Mouse (Mus musculus) urinary bladder, adult 18-20 months (tissue): Measurements from ENCODE around the gene Plcl2.
"Not testable (repeated sequence)": the region's sequence is repeated elsewhere in the genome, so short reads cannot be mapped to it uniquely, and the experiment has no call there.

Experiments
- DNase-seq, 2 experiments: peaks; one replicate each; pipeline ENCODE4 v3.0.0; 2022; ENCODE audit warnings: low spot score in 2 of 2, mixed read lengths in 2 of 2

The Plcl2 gene

GRCm38 (mm10) chr17:50671416-50671815 is 162.2 kb downstream of the Plcl2 start:
- no peak for DNase-seq

GRCm38 (mm10) chr17:50674580-50674979 is 165.4 kb downstream of the Plcl2 start:
- DNase-seq: no peak

GRCm38 (mm10) chr17:50675231-50675630 is 166.0 kb downstream of the Plcl2 start:
- DNase-seq: no peak

GRCm38 (mm10) chr17:50677334-50677733 is 168.1 kb downstream of the Plcl2 start:
- no peak for DNase-seq

- peak; percentile 2 to 8 for DNase-seq
These were observed 168.9 kb downstream of the Plcl2 start for GRCm38 (mm10) chr17:50677978-50678712.

- DNase-seq: no peak
These were observed 169.5 kb downstream of the Plcl2 start for GRCm38 (mm10) chr17:50678748-50679147.

GRCm38 (mm10) chr17:50679613-50680534 is 170.7 kb downstream of the Plcl2 start:
- no peak for DNase-seq

GRCm38 (mm10) chr17:50682696-50683095 is 173.5 kb downstream of the Plcl2 start:
- DNase-seq: no peak

- DNase-seq: no peak
These were observed 175.9 kb downstream of the Plcl2 start for GRCm38 (mm10) chr17:50684960-50685645.

- no peak for DNase-seq
These were observed 178.5 kb downstream of the Plcl2 start for GRCm38 (mm10) chr17:50687670-50688069.

GRCm38 (mm10) chr17:50688135-50688534 is 178.9 kb downstream of the Plcl2 start:
- DNase-seq: no peak

- not testable (repeated sequence) for DNase-seq
These were observed 189.2 kb downstream of the Plcl2 start for GRCm38 (mm10) chr17:50698410-50698809.

GRCm38 (mm10) chr17:50710497-50711222 is 201.5 kb downstream of the Plcl2 start:
- DNase-seq: no peak

- DNase-seq: no peak
These were observed 208.4 kb downstream of the Plcl2 start for GRCm38 (mm10) chr17:50717586-50717985.

- DNase-seq: no peak
These were observed 215.2 kb downstream of the Plcl2 start for GRCm38 (mm10) chr17:50724376-50724775.

GRCm38 (mm10) chr17:50726265-50726664 is 217.1 kb downstream of the Plcl2 start:
- no peak for DNase-seq

- DNase-seq: no peak
These were observed 219.8 kb downstream of the Plcl2 start for GRCm38 (mm10) chr17:50729031-50729430.

- no peak for DNase-seq
These were observed 220.4 kb downstream of the Plcl2 start for GRCm38 (mm10) chr17:50729577-50729976.

- DNase-seq: no peak
These were observed 221.7 kb downstream of the Plcl2 start for GRCm38 (mm10) chr17:50730896-50731295.

GRCm38 (mm10) chr17:50731876-50732275 is 222.7 kb downstream of the Plcl2 start:
- DNase-seq: no peak

- no peak for DNase-seq
These were observed 224.2 kb downstream of the Plcl2 start for GRCm38 (mm10) chr17:50733390-50733789.
